Mouse (Mus musculus) R1 (cell line): ENCODE results near the gene Pnkp.

Source experiments
- DNase-seq: peaks from one replicate; pipeline ENCODE4 v3.0.0-alpha.2; 2018; ENCODE audit warnings: low read depth, low spot score

Gene Pnkp

DNA sequence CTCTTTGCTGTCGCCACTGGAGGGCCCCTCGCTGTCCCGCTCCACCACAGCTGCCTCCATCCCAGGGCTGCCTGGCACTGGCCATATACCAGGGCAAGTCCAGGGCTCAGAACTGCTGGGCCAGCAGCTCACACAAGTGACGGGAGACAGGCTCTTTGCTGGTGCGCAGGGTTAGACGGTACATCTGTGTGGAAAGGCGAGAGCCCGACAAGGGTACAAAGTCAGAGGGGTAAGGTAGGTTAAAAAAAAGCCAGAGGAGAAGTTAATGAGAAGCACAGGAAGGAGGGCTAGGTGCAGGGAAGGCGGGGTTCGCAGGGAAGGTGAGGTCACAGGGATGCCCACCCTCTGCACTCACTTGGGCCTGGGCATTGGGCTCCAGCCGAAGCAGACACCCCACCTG is 43.7 kb downstream of the Pnkp start:
- no peak for DNase-seq

DNA sequence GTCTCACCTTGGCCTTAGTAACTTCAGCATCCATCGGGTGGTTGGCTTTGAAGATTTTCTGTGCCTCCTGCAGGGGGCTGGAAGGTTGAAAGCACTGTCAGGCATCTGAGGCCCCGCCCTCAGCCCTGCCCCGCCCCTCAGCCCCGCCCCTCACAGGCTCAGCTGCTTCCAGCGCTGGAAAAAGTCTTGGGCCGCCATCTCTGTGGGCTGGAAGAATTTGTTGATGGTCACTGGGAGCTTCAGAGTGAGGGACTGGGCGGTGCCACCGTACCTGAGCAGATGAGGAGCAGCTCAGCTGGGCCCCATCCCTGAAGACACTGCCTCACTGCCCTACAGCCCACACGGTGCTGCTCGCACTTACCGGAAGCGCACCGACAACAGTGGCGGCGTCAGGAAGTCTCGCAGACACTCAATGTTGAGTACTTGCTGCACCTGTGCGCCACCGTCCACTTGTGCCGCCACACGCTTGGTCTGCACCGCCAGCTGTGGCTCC is 44.3 kb downstream of the Pnkp start:
- peak; percentile 89 for DNase-seq

DNA sequence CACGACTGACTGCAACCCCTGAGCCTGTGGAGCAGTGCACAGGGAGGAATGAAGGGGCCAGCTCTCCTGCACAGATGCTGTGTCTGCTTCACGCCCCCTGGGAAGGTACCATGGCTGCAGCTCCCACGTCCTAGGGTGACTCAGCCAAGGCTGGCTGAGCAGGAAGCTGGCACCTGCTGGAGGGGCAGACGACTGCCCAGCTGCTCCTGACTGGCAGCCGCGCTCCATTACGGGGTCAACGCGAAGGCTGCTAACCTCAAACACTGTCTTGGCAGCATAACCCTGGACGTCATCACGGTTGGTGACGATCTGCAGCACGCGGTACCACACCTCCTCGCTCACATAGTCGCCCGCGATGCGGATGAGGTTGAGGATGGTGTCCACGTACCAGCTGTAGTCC is 48.5 kb downstream of the Pnkp start:
- no peak for DNase-seq

DNA sequence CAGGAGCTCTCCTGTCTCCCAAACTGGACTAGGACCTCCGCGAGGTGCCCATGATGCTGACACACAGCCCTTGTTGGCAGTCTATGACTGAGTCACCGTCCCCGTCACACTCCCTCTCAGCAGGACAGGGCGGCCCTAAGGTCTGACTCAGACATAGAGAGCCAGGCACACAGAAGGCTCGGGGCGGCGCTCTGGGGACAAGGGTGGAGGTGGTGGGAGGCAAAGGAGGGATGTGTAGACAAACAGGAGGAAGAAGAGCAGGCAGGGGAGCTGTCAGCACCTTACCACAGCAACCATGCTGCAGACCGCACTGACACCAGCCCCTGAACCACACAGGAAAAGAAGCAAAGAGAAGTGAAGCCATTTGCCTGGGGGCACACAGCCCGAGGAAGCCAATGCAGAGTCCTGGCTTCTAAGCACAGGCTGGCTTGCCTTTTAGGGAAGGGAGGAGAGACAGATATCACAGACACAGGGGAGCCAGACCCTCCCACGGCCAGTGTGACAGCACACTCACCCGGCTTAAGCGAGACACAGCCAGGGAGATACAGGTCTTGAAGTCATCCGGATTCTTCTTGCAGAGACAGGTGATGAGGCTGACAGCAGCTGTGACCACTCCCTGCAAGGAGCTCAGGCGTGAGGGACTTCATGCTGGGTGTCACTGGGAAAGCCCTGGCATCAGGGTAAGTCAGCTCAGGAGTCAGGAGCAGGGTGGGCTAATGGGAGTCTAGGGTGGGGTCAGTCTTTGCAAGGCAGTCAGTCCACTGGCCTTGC is 52.0 kb downstream of the Pnkp start:
- no peak for DNase-seq
